Mouse (Mus musculus): ENCODE results near the gene Dedd.

DNA sequence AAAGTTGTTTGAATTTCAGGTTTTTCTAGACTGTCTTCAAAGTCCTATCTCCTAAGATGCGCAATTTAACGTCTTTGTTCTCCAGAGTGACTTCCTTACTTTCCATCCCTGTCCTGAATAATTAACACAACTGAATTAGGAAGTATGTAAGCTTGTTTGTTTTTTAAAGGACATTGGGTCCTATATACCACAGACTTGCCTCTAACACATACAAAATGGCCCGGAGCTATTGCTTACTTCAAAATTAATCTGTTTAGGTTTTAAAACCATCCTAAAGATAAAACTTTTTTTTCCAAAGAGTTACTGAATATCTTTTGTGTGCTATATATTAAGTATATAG is 33.9 kb upstream of the Dedd start:
- TF ChIP-seq CTCF (IDR thresholded peaks at IDR 0.05; ENCODE audit: borderline replicate concordance, insufficient read depth, low read depth, low read length) (no peak), POLR2A (IDR thresholded peaks at IDR 0.05; ENCODE audit: borderline replicate concordance, insufficient read depth, low read length) (no peak)

Data from cerebellum, adult 2 months (tissue).